Mouse (Mus musculus) limb, embryonic 11.5 days (tissue): ENCODE data around the gene Lgals3bp. TPM values are rescaled to one million over a fixed set of nuclear protein-coding genes. Genes with fewer than 3 reads are reported as not detected.

Experiments
- ATAC-seq: fragments of 200-750 bp; cut with Nextera tagmentation; 2 replicates; pipeline ENCODE4 v1.8.0; 2017; ENCODE audit warnings: low read depth; ENCODE audit not compliant: insufficient number of reproducible peaks, low FRiP score, low TSS enrichment
- DNase-seq: peaks from one replicate; pipeline ENCODE4 v3.0.0-alpha.2; 2015; ENCODE audit warnings: low spot score
- H3K27ac ChIP-seq: fragments of 300-500 bp; sonication (generic); replicated peaks from 2 replicates; pipeline ENCODE4 v1.5.1; 2014; ENCODE audit warnings: low read depth, mild to moderate bottlenecking, low read length
- H3K27me3 ChIP-seq: fragments of 300-500 bp; sonication (generic); 2 replicates; pipeline ENCODE4 v1.6.1; 2014; ENCODE audit warnings: mild to moderate bottlenecking, low read length, mixed read lengths; ENCODE audit not compliant: control insufficient read depth, insufficient read depth
- H3K36me3 ChIP-seq: fragments of 300-500 bp; sonication (generic); 2 replicates; pipeline ENCODE4 v1.6.1; 2014; ENCODE audit warnings: mild to moderate bottlenecking, low read length, moderate library complexity, mixed read lengths; ENCODE audit not compliant: control insufficient read depth, insufficient read depth
- H3K4me1 ChIP-seq: fragments of 300-500 bp; sonication (generic); 2 replicates; pipeline ENCODE4 v1.6.1; 2014; ENCODE audit warnings: low read length, mixed read lengths; ENCODE audit not compliant: control insufficient read depth, insufficient read depth
- H3K4me2 ChIP-seq: fragments of 300-500 bp; sonication (generic); 2 replicates; pipeline ENCODE4 v1.6.1; 2014; ENCODE audit warnings: low read depth, mild to moderate bottlenecking, moderate library complexity; ENCODE audit not compliant: severe bottlenecking
- H3K4me3 ChIP-seq: fragments of 300-500 bp; sonication (generic); 2 replicates; pipeline ENCODE4 v1.5.1; 2014; ENCODE audit warnings: low read depth, low read length
- H3K9ac ChIP-seq: fragments of 300-500 bp; sonication (generic); 2 replicates; pipeline ENCODE4 v1.6.1; 2014; ENCODE audit warnings: mild to moderate bottlenecking, low read length
- H3K9me3 ChIP-seq: fragments of 300-500 bp; sonication (generic); 2 replicates; pipeline ENCODE4 v1.6.1; 2016; ENCODE audit warnings: low read length; ENCODE audit not compliant: control insufficient read depth
- WGBS: fragments of 180-500 bp; shearing (Covaris S2); extraction: QIAGEN DNeasy Blood & Tissue Kit; methylation state at CpG from one replicate; pipeline ENCODE4 v1.1.7; 2014; 5-methylcytosine and 5-hydroxymethylcytosine counted together
- polyA plus RNA-seq: library from polyadenylated mRNA; unstranded; fragments of >200 nt; fragmentation: Nextera tagmentation; extraction: Ambion mirVana; gene quantifications from 2 replicates; pipeline ENCODE4 v1.2.1, GENCODE M21; 2014

Lgals3bp gene
- polyA plus RNA-seq, 1 experiment from 2014 or later: 4.1 TPM

DNA sequence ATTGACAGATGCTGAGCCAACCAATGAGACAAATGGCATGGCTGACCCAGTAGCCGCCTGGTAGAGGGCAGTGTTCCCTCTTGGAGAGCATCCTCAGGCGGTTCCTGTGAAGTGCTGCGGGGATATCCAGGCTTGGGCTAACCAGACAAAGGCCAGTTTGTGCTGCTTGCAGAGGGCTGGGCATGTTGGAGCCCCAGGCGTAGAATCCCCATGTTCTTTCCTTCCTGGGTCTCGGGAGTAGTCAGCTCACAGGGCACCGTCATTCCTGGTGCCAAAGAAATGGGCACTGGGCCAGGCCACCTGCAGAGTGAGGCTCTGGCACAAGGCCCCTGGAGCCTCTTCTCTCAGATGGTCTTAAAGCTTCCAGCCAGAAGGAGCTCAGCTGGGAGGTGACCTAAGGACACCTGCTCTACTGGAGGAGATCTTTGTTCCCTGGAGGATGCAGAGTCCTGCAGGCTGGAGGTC is 34.6 kb upstream of the Lgals3bp start:
- H3K9me3 ChIP-seq: no peaks in the 10 kb centered on the region
- no peak overlapping the region for H3K4me3 ChIP-seq
- 60% methylated on average over 6 of the region's 6 CpGs for WGBS
- H3K27me3 ChIP-seq: no peaks in the 10 kb centered on the region
- ATAC-seq (no peak), DNase-seq (no peak)
- no peaks in the 10 kb centered on the region for H3K36me3 ChIP-seq
- H3K27ac ChIP-seq: no peak overlapping the region
- no peak overlapping the region for H3K9ac ChIP-seq
- H3K4me1 ChIP-seq: peaks cover 35% of the 10 kb centered on the region
- H3K4me2 ChIP-seq: no peak overlapping the region

DNA sequence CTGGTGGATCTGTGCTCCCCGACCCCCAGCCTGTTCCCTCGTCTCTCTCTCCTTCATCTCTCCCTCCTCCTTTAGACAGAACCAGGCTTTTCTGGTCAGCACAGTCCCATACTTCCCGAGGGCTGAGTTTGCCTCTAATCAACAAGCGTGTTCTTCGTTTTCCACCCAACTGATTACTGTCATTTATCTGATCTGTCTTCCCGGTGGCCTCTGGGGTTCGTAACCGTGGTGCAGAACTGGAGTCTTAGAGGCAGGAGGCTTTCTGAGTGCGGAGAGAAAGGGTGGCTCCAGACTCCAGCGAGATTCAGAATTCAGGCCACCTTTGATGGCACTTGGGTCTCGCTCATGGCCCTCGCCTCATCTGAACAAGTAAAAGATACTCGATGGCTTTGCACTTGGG is 32.2 kb upstream of the Lgals3bp start:
- no peaks in the 10 kb centered on the region for H3K36me3 ChIP-seq
- H3K27ac ChIP-seq: no peak overlapping the region
- peaks cover 39% of the 10 kb centered on the region for H3K4me1 ChIP-seq
- no peaks in the 10 kb centered on the region for H3K9me3 ChIP-seq
- H3K4me3 ChIP-seq: 0 out of 2 replicates have a peak overlapping the region, but pooled peaks have one; percentile 12
- peak overlapping the region; percentile 45; the same call in 1 of the 2 replicates for H3K9ac ChIP-seq
- H3K4me2 ChIP-seq: peak overlapping the region; percentile 28; the same call in 1 of the 2 replicates
- WGBS: 37% methylated on average over 13 of the region's 13 CpGs
- no peak for ATAC-seq
- DNase-seq: no peak
- no peaks in the 10 kb centered on the region for H3K27me3 ChIP-seq

DNA sequence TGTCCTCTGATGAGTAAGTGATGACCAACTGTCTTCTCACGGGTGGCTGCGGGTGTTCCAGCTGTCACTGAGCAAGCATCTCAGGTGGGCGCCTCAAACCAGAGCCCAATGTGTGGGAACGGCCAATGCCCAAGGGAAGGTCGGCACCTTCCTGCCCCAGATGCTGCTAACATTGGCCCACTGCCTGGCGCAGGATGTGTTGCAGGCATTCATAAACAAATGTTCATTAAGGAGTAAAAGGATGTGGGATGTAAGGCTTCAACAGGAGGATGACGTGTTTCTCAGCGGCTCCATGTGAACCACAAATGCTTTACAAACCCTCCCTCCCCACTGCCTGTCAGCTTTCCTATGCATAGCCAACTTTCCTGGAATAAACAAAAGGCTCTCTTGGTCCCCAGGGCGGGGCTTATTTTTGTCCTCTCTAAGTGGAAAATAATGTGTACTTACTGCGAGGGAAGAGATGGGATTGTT is 31.5 kb upstream of the Lgals3bp start:
- H3K4me3 ChIP-seq: no peak overlapping the region
- H3K36me3 ChIP-seq: no peaks in the 10 kb centered on the region
- no peaks in the 10 kb centered on the region for H3K27me3 ChIP-seq
- peaks cover 38% of the 10 kb centered on the region for H3K4me1 ChIP-seq
- no peaks in the 10 kb centered on the region for H3K9me3 ChIP-seq
- ATAC-seq: no peak
- DNase-seq: no peak
- 75% methylated on average over 10 of the region's 10 CpGs for WGBS
- peak overlapping the region; percentile 28; the same call in 1 of the 2 replicates for H3K4me2 ChIP-seq
- no peak overlapping the region for H3K27ac ChIP-seq
- H3K9ac ChIP-seq: peak overlapping the region; percentile 45; the same call in 1 of the 2 replicates

DNA sequence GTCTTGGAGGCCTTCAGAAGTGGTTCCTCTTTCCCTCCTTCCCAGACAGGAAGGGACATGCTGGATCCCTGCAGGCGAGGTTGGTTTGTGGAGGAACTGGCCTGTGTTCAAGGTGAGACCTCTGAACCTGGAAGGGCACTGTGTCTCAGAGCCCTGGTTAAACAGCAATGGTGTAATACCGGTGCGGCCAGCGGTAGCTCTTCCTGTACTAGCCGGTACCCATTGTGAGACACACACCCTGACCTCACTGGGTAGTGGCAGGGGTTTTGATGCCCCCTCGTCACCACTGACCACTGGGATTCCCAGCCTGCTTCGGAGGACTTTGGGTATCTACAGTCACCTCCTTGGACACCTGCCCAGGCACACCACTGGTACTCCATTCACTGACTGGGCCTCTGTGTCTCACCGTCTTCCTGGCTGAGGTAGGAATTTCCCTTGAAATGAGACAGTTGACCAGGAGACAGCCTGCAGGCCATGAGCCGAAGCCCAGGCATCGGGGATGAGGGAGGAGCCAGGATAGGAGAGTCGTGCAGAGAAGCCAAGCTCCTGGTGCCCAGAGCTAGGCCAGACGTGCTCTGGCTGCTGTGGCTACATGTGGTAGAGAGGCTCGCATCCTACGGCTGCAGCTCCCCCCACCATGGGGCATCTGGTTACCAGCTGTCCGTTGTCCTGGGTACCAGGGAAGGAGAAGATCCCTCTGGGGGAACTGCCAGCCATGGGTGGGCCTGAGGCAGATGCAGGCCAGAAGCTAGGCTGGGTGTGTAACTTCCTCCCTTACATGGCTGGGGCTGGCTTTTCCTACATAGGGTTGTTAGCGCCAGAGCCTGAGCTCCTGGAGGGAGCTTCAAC is 29.4 kb upstream of the Lgals3bp start:
- no peak for ATAC-seq
- DNase-seq: no peak
- no peak overlapping the region for H3K4me3 ChIP-seq
- H3K27me3 ChIP-seq: no peaks in the 10 kb centered on the region
- H3K9me3 ChIP-seq: no peaks in the 10 kb centered on the region
- no peak overlapping the region for H3K4me2 ChIP-seq
- peaks cover 40% of the 10 kb centered on the region for H3K4me1 ChIP-seq
- no peaks in the 10 kb centered on the region for H3K36me3 ChIP-seq
- H3K27ac ChIP-seq: no peak overlapping the region
- 72% methylated on average over 16 of the region's 16 CpGs for WGBS
- H3K9ac ChIP-seq: peak overlapping the region; percentile 30; the same call in 1 of the 2 replicates

- Histone ChIP-seq H3K4me2 (no peak overlapping the region), H3K9ac (no peak overlapping the region), H3K4me3 (no peak overlapping the region), H3K36me3 (no peaks in the 10 kb centered on the region), H3K27me3 (no peaks in the 10 kb centered on the region), H3K27ac (no peak overlapping the region), H3K9me3 (no peaks in the 10 kb centered on the region), H3K4me1 (peaks cover 39% of the 10 kb centered on the region)
- 62% methylated on average over 4 of the region's 4 CpGs for WGBS
- DNase-seq (no peak), ATAC-seq (no peak)
Observed at GRCm38 (mm10) chr11:118430291-118430885, 28.5 kb upstream of the Lgals3bp start.

DNA sequence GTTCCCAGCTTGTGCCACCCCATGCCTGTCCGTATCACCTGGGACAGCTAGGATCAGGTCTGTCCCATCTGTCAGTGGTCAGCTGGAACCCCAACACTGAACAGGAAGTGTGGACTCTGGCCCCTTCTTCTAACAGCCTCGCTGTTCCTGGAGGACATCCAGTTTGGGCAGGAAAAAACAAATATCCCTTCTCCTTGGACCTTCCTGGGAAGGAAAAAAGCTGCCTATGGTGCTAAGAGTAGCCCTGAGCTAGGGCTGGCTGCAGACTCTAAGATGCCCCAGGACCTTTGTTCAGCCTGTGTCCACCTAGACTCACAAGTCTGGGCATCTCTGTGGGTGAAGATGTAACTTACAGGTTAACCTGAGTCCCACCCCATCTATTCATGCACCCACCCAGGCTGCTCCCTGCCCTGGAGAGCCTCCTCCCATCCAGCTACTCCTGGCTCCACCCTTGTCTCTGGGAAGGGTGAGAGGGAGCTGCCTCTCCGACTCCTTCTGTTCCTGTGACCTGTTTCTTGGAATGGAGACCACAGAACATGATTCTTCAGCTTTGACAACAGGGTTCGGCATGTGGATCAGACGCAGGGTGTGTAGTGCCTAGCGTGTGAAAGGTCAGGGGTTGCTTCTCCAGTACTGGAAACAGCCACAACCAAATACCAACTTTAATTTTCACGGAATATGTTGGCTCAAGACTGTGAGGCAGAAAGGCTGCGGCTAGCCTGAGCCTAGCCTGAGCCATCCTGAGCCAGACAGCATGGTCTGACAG is 27.2 kb upstream of the Lgals3bp start:
- peak overlapping the region; percentile 24; the same call in 1 of the 2 replicates for H3K4me3 ChIP-seq
- no peak overlapping the region for H3K9ac ChIP-seq
- no peaks in the 10 kb centered on the region for H3K36me3 ChIP-seq
- ATAC-seq (no peak), DNase-seq (no peak)
- H3K27me3 ChIP-seq: no peaks in the 10 kb centered on the region
- H3K9me3 ChIP-seq: no peaks in the 10 kb centered on the region
- 51% methylated on average over 8 of the region's 8 CpGs for WGBS
- H3K27ac ChIP-seq: no peak overlapping the region
- H3K4me1 ChIP-seq: peaks cover 27% of the 10 kb centered on the region
- H3K4me2 ChIP-seq: peak overlapping the region; percentile 55

GRCm38 (mm10) chr11:118428460-118428868 is 26.6 kb upstream of the Lgals3bp start:
- Histone ChIP-seq H3K4me1 (peaks cover 25% of the 10 kb centered on the region), H3K27ac (no peak overlapping the region), H3K36me3 (no peaks in the 10 kb centered on the region), H3K4me2 (peak overlapping the region; percentile 55), H3K9me3 (no peaks in the 10 kb centered on the region), H3K27me3 (no peaks in the 10 kb centered on the region), H3K9ac (peak overlapping the region; percentile 44), H3K4me3 (peak overlapping the region; percentile 24)
- no peak for ATAC-seq
- peak; percentile 46 for DNase-seq
- 11% methylated on average over 11 of the region's 11 CpGs for WGBS

GRCm38 (mm10) chr11:118427986-118428385 is 26.1 kb upstream of the Lgals3bp start, which contains the start of gene C1qtnf1:
Gene C1qtnf1 (plus strand): TSS chr11:118428203.
- WGBS: 3% methylated on average over 8 of the region's 8 CpGs

More at GRCm38 (mm10) chr11:118427986-118428385, 26.1 kb upstream of the Lgals3bp start, which contains the start of gene C1qtnf1:
- ATAC-seq (no peak), DNase-seq (peak; percentile 58)
- no peak within 1 kb of the TSS for H3K27ac ChIP-seq
- H3K9me3 ChIP-seq: no peaks in the 10 kb centered on the region
- H3K36me3 ChIP-seq: no peaks in the 10 kb centered on the region
- peak within 1 kb of the TSS; percentile 24 for H3K4me3 ChIP-seq
- H3K4me1 ChIP-seq: peaks cover 25% of the 10 kb centered on the region
- H3K9ac ChIP-seq: peak within 1 kb of the TSS; percentile 52
- H3K27me3 ChIP-seq: no peaks in the 10 kb centered on the region
- peak within 1 kb of the TSS; percentile 55 for H3K4me2 ChIP-seq
